Mouse (Mus musculus): ENCODE results near the gene Gm10392. TPM values are rescaled to one million over a fixed set of nuclear protein-coding genes. Genes with fewer than 3 reads are reported as not detected.
A peak's percentile ranks its signal among the peaks of the same experiment; 100 is the strongest.

Gene Gm10392
- polyA plus RNA-seq, 1 experiment from 2014 or later = not detected

DNA sequence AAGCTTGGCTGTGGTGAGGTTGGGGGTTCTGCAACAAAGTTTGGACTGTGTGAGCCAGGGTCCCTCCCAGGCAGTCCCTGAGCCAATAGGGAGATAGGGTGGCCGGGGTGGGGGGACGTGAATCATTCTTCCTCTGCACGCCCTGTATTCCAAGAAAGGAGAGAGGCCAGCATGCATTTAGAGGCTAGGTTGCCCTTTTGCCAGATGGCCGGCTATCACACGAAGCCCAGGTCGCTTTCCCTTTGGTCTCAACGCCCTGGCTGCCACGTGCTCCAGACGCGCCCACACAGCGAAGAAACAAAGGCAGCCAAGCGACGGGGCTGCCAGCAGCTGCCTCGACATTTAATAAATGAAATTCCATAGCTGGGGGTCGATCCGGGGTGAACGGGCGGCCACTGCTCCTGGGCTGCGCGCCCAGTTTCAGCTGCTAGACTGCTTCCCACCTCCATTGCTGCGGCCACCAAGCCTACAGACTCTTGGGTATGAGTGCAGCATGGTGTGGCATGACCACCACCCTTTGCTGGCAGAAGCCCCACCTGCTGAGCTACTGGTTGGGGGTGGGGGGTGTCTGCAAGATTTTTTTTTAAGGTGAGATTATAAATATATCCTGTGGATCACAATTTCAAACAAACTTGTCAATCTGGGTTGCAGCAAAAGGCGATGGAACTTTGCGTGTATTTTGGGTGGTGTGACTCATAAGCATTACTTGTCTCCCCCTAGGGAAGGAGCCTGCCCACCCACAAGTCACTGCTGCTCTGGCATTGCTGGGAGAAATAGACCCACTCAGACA lies 27.3 kb downstream of the Gm10392 start:
- H3K4me3 ChIP-seq (ENCODE audit: inconsistent target) = peak overlapping the region; percentile 57
- no peaks in the 10 kb centered on the region for H3K36me3 ChIP-seq (ENCODE audit: inconsistent target)
- WGBS (ENCODE audit: missing documents) = 2% methylated on average over 23 of the region's 23 CpGs
- peaks cover 30% of the 10 kb centered on the region for H3K79me2 ChIP-seq (ENCODE audit: inconsistent target)
- peak overlapping the region; percentile 58 for H3K27ac ChIP-seq

DNA sequence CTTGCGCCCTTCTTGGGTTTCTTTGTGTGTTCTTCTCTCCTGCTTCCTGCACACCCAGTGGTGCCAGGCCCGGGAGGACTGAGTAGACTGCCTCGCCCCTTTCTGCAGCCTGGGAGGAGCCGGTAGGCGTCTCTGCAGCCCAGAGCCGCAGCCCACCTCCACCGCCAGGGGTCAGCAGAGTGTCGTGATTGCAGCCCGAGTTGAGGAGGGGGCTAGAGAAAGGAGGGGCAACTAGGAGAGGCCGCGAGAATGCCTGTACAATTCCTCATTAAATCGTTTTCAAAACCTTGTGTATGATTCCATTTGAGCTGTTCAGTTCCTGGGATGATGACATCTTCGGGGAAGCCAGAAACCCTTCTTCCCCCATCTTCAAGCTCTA lies 27.9 kb downstream of the Gm10392 start:
- Histone ChIP-seq H3K36me3 (ENCODE audit: inconsistent target) (no peaks in the 10 kb centered on the region), H3K4me3 (ENCODE audit: inconsistent target) (peak overlapping the region; percentile 57; the same call in 1 of the 2 replicates), H3K27ac (peak overlapping the region; percentile 58), H3K79me2 (ENCODE audit: inconsistent target) (peaks cover 25% of the 10 kb centered on the region)
- 3% methylated on average over 13 of the region's 13 CpGs for WGBS (ENCODE audit: missing documents)

DNA sequence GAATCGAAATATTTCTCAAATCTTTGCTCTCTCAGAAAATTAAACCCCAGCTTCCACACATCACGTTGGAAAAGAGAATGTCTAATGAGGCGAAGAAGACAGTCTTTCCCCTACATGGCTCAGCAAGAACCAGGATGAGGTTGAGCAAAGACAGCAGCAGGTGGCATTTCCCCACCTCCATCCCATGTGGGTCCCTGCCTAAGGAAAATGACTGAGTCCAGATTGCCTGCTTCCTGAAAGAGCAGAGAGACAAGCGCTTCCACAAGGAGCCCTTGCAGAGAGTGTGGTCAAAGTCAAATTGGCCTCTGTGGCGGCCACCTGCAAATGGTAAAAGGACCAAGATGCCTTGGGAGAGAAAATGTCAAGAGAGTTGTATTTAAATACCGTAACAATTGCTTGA lies 28.5 kb downstream of the Gm10392 start:
- H3K79me2 ChIP-seq (ENCODE audit: inconsistent target) = peaks cover 25% of the 10 kb centered on the region
- H3K36me3 ChIP-seq (ENCODE audit: inconsistent target) = no peaks in the 10 kb centered on the region
- 77% methylated on average over 6 of the region's 6 CpGs for WGBS (ENCODE audit: missing documents)
- H3K4me3 ChIP-seq (ENCODE audit: inconsistent target) = no peak overlapping the region
- no peak overlapping the region for H3K27ac ChIP-seq

DNA sequence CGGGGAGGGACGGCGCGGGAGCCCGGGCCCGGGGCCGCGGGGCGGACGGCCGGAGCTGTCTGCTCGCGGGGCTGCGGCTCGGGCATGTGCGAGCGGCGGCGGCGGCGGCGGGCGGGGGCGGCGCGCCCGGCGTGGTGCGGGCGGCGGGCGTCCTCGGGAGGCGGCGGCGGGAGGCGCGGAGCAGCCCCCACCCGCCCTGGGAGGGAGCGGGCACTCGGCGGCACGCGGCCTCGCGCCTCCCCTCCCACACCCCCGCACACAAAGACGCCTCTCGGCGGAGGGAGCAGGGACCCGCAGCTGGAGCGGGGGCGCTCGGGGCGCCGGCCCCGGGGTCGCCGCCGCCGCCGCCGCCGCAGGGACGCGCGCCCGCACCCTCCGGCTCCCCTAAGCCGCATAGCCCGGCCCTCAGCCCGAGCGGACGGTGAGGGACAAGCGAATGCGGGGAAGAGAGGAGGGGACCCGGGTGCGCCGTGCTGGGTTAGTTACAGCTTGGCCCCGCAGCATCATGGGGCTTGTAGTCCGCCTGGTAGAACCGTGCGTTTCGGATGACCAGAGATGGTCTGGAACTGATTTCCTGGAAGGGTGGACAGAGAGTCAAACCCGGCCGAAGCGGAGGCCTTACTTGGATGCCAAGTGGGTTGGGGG lies 29.3 kb downstream of the Gm10392 start, which contains the start of gene Ankrd13b:
Ankrd13b (minus strand) TSS at position 88 of the 645 bp plus-strand sequence.
- Histone ChIP-seq H3K36me3 (ENCODE audit: inconsistent target) (no peaks in the 10 kb centered on the region), H3K79me2 (ENCODE audit: inconsistent target) (peaks cover 19% of the 10 kb centered on the region), H3K4me3 (ENCODE audit: inconsistent target) (peak within 1 kb of the TSS; percentile 21; the same call in 1 of the 2 replicates), H3K27ac (no peak within 1 kb of the TSS)
- 1% methylated on average over 38 of the region's 87 CpGs for WGBS (ENCODE audit: missing documents)

DNA sequence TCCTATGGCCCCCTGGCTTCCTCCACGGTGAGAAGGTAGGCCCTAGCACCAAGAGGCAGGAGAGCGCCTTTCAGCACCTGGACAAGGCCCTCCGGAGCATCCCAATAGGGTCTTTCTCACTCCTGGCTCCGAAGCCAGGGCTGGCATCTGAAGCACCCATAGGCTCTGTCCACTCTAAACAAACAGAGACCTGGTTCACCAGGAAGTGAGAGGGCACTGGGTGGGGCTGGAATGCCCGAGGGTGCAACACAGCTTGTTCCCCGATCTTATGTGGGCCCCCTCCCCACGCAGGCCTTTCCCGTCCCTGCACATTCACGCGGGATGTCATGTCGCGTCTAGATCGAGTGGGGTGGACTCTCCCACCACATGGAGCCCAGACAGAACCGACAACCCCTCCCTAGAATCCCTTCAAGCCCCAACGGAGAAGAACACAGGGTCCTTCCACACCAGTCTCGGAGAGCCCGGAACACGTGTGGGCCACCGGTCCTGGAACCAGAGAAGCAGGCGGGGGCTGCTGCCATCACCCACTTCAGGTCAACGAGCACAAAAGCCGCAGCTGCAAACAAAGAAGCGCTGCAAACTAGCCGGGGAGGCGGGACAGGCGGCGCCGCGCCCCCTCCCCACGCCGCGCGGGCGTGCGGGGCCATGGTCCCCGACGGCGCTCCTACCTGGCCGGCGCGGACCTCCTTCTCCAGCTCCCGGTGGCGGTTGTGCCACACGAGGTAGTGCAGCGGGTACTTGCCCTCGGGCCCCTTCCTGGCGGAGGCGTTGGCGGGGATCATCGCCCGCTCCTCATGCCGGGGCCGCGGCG lies 30.0 kb downstream of the Gm10392 start:
- H3K4me3 ChIP-seq (ENCODE audit: inconsistent target) = peak overlapping the region; percentile 21; the same call in 1 of the 2 replicates
- H3K36me3 ChIP-seq (ENCODE audit: inconsistent target) = no peaks in the 10 kb centered on the region
- 11% methylated on average over 55 of the region's 55 CpGs for WGBS (ENCODE audit: missing documents)
- no peak overlapping the region for H3K27ac ChIP-seq
- H3K79me2 ChIP-seq (ENCODE audit: inconsistent target) = peaks cover 11% of the 10 kb centered on the region

DNA sequence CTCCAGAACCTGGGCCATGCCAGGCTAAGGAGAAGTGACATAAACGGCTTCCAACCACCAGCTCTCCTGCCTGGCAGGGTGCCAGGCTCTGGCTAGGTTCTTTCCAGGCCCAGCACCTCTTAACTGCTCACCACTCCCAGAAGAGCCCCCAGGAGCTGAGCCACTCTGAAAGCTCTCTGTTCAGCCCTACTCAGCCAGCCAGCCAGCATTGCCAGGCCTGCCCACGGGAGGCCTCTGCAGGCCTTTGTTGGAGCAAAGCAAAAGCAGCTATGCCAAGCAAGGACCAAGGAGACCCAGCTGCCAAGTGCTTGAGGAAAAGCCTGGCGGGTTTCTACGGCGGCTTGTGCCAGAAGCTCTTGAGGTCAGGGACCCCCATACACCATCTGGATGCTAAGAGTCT lies 32.2 kb downstream of the Gm10392 start:
- Histone ChIP-seq H3K4me3 (ENCODE audit: inconsistent target) (no peak overlapping the region), H3K27ac (no peak overlapping the region), H3K79me2 (ENCODE audit: inconsistent target) (peaks cover 8% of the 10 kb centered on the region; the same call in 1 of the 2 replicates), H3K36me3 (ENCODE audit: inconsistent target) (no peaks in the 10 kb centered on the region)
- WGBS (ENCODE audit: missing documents) = 84% methylated on average over 5 of the region's 5 CpGs

DNA sequence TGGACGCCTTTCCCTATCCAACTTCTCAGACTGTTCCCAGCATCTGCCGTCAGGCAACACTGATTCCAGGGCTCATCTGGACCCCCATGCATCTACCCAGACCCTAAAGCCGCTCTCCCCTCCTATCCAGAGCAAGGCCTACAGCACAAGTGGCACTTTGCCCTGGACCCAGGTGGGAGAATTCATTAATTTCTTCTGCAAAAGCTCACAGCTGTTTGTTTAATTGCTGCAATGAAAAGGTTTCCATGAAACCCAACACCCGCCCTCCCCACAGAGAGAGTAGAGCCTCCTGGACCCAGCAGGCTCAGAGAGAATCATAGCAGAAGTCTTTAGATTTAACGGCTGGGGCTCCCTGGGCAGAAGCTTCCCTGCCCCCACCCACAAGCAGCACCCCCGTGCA lies 33.8 kb downstream of the Gm10392 start:
- 81% methylated on average over 6 of the region's 6 CpGs for WGBS (ENCODE audit: missing documents)
- no peaks in the 10 kb centered on the region for H3K36me3 ChIP-seq (ENCODE audit: inconsistent target)

DNA sequence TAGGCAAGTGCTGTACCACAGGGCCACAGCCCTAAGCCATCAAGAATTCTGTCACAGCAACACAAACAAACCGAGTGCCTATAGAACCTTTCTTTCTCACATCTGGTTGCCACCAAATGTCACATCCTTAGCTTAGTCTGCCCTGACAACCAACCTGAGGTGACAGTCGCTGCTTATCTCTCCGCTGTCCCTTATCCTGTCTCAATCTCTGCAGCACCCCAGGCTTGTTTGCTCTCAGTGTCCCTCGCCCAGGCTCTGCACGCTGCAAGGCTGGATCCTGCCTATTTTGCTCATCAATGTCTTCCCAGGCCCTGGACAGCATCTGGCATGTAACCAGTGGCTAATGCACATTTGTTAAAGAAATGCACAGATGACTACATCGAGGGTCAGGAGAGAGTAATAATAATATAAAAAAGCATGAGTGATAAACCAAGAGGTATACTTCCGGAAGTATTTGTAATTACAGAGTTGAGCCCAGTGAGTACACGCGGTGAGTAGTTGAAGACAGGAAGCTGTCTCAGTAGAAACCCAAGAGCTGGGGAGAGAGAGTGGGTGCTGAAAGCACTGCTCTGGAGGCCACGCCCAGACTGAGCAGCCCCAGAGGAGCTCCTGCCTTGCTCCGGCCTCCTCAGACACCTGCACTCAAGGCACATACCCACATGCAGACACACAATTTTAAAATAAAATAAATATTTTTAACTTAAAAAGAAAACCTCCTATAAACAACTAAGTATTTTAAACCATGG lies 35.3 kb downstream of the Gm10392 start:
- Histone ChIP-seq H3K36me3 (ENCODE audit: inconsistent target) (no peaks in the 10 kb centered on the region), H3K79me2 (ENCODE audit: inconsistent target) (peaks cover 8% of the 10 kb centered on the region; the same call in 1 of the 2 replicates), H3K4me3 (ENCODE audit: inconsistent target) (no peak overlapping the region), H3K27ac (peak overlapping the region; percentile 8; the same call in 1 of the 2 replicates)
- WGBS (ENCODE audit: missing documents) = 64% methylated on average over 11 of the region's 11 CpGs

More for the DNA sequence above, 33.8 kb downstream of the Gm10392 start:
- no peak overlapping the region for H3K4me3 ChIP-seq (ENCODE audit: inconsistent target)
- peaks cover 8% of the 10 kb centered on the region; the same call in 1 of the 2 replicates for H3K79me2 ChIP-seq (ENCODE audit: inconsistent target)
- no peak overlapping the region for H3K27ac ChIP-seq

DNA sequence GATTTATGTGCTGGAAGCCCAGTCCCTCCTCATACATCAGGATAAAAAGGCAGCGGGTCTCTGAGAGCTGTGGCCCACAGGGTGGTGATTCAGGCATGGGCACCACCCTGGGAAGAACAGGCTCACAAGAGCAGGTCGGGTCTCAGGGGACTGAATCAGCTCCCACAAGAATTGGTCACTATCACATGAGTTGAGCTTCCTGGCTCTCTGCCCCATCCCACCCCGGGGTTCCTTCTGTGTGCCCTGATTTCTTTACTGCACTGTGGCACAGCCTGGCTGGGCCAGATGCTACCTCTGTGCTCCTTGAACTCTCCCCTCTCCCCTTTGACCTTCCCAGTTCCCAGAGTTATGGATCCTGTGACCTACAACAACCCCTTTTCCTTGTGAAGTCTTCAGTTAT lies 36.0 kb downstream of the Gm10392 start:
- H3K27ac ChIP-seq = 0 out of 2 replicates have a peak overlapping the region, but pooled peaks have one; percentile 8
- H3K4me3 ChIP-seq (ENCODE audit: inconsistent target) = no peak overlapping the region
- peaks cover 8% of the 10 kb centered on the region; the same call in 1 of the 2 replicates for H3K79me2 ChIP-seq (ENCODE audit: inconsistent target)
- 65% methylated on average over 3 of the region's 3 CpGs for WGBS (ENCODE audit: missing documents)
- no peaks in the 10 kb centered on the region for H3K36me3 ChIP-seq (ENCODE audit: inconsistent target)

DNA sequence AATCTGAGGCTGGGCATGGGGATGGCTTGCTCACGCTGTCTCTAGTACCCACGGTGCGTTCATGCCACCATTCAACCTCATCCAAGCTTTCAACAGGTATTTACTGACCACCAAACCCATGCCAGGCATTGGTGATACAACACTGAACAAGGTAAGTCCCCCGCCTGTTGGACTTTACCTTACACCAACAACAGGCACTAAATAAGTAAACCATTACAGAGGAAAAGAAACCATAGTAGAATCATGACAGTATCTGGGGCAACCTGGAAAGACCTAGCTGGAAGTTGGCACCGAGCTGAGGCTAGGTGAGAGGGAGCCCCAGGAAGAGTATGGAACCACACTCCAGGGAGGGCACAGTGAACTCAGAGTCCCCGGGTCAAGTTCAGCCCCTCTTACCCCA lies 42.1 kb downstream of the Gm10392 start:
- H3K4me3 ChIP-seq (ENCODE audit: inconsistent target) = no peak overlapping the region
- no peak overlapping the region for H3K27ac ChIP-seq
- 95% methylated on average over 6 of the region's 6 CpGs for WGBS (ENCODE audit: missing documents)
- no peaks in the 10 kb centered on the region for H3K36me3 ChIP-seq (ENCODE audit: inconsistent target)
- no peaks in the 10 kb centered on the region; the same call in 1 of the 2 replicates for H3K79me2 ChIP-seq (ENCODE audit: inconsistent target)

DNA sequence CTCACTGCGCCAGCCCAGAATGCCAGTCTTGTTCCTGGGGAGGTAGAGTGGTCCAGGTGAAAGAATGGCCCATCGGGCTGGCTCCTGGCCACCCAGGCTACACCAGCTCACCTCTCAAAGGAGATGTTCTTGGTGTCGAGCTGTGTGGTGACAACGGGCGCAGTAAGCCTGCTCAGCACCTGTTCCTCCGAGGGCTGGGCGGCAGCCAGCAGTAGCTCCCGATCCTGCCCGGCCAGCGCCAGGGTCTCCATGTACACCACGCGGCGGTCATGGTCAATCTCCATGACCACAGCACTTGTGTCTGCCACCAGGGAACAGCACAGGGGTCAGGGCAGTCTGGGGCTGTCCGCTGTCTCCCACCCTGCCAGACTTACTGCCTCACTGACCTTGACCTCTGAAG lies 42.8 kb downstream of the Gm10392 start:
- 95% methylated on average over 14 of the region's 14 CpGs for WGBS (ENCODE audit: missing documents)

DNA sequence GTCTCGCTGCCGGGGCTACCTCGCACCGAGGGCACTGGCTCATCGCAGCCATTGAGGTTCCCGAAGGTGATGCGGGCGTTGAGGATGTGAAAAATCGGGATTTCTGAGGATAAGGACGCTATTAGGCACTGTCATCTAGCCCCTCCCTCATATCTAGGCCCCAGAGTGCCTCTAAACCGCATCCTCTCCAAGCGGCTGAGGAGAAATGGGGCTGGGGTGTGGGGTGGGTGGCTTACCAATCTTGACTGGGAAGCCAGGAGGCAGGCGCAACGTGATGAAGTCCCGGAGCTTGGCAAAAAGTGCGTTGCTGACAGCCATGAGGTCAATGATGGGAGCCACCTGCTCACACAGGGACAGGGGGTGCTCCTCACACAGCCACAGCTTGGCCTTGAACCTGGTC lies 46.2 kb downstream of the Gm10392 start:
- Histone ChIP-seq H3K4me3 (ENCODE audit: inconsistent target) (no peak overlapping the region), H3K36me3 (ENCODE audit: inconsistent target) (no peaks in the 10 kb centered on the region), H3K27ac (no peak overlapping the region), H3K79me2 (ENCODE audit: inconsistent target) (no peaks in the 10 kb centered on the region)
- 96% methylated on average over 11 of the region's 16 CpGs for WGBS (ENCODE audit: missing documents)

More for the DNA sequence above, 42.8 kb downstream of the Gm10392 start:
- H3K36me3 ChIP-seq (ENCODE audit: inconsistent target) = no peaks in the 10 kb centered on the region
- no peak overlapping the region for H3K4me3 ChIP-seq (ENCODE audit: inconsistent target)
- no peaks in the 10 kb centered on the region; the same call in 1 of the 2 replicates for H3K79me2 ChIP-seq (ENCODE audit: inconsistent target)
- H3K27ac ChIP-seq = no peak overlapping the region

DNA sequence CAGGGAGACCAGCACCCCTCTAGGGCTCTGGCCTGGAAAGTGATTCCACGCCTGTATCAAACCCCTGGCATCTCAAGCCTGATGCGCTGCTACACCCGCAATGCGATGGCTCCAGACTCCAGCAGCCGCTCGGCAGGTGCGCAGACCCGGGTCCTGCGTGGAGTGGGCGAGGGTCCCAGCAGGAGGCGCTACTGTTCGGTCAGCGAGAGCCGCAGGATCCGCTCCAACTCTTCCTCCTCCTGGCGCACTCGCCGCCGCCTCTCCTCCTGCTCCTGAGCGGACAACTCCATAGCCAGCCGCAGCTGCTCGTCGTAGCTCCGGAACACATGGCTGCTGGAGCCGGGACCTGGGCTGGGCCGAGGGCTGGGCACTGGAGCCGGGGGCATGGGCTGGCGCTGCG lies 47.6 kb downstream of the Gm10392 start:
- no peak overlapping the region for H3K4me3 ChIP-seq (ENCODE audit: inconsistent target)
- H3K36me3 ChIP-seq (ENCODE audit: inconsistent target) = no peaks in the 10 kb centered on the region
- H3K27ac ChIP-seq = no peak overlapping the region
- 96% methylated on average over 29 of the region's 29 CpGs for WGBS (ENCODE audit: missing documents)
- H3K79me2 ChIP-seq (ENCODE audit: inconsistent target) = no peaks in the 10 kb centered on the region

DNA sequence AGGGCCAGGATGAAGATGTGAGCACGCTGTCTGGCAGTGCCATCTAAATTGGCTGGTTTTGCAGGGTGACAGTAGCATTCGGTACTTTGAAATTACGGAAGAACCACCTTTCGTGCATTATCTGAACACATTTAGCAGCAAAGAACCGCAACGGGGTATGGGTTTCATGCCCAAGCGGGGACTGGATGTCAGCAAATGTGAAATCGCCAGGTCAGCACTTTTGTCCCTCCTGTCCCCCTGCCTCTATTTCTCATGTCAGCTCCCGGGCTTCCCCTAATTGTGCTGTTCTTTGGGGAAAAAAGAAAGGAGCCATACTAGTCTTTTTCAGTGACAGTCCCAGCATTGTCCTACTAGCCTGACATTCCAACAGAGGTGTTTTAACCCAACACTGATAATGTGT lies 50.6 kb downstream of the Gm10392 start:
- H3K27ac ChIP-seq = no peak overlapping the region
- no peaks in the 10 kb centered on the region for H3K79me2 ChIP-seq (ENCODE audit: inconsistent target)
- WGBS (ENCODE audit: missing documents) = 92% methylated on average over 9 of the region's 9 CpGs
- no peaks in the 10 kb centered on the region for H3K36me3 ChIP-seq (ENCODE audit: inconsistent target)
- no peak overlapping the region for H3K4me3 ChIP-seq (ENCODE audit: inconsistent target)

All from macrophage (primary cell).